Mouse (Mus musculus): ENCODE measurements around the gene Sipa1l3. TPM values are rescaled to one million over a fixed set of nuclear protein-coding genes. Genes with fewer than 3 reads are reported as not detected.

Sipa1l3 gene
- polyA plus RNA-seq, 1 experiment from 2014 or later: 20.5 TPM

DNA sequence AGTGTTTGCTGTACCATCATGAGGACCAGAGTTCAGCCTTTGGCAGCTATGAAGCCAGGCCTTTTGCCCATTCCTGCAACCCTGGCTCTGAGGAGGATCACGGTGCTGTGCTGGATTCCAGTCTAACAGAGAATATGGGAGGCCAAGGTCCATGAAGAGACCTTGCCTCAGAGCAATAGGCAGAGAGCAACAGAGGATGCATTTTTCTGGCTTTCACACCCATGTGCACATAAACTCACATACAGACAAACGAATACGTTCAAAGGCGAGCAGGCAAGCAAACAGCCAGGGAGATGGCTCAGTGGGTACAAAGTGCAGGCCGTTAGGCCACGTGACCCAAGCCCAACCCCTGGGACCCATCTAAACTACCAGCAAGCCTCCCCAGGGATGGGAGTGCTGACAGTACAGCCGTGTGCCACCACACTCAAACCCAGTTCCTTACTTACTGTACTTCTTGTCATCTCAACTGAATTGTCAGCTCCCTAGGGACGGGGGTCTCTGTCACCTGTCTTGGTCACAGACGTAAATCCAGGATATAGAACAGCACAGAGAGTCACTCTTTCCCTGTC is 180.0 kb downstream of the Sipa1l3 start:
- no peak overlapping the region for H3K27ac ChIP-seq
- H3K9me3 ChIP-seq: no peaks in the 10 kb centered on the region
- 89% methylated on average over 9 of the region's 9 CpGs for WGBS
- peaks cover 10% of the 10 kb centered on the region for H3K4me1 ChIP-seq
- no peak overlapping the region for H3K9ac ChIP-seq
- H3K27me3 ChIP-seq: no peaks in the 10 kb centered on the region
- no peak for ATAC-seq (ENCODE audit: insufficient number of reproducible peaks, low FRiP score, low TSS enrichment, low read depth)
- H3K4me3 ChIP-seq: no peak overlapping the region
- peaks cover 23% of the 10 kb centered on the region for H3K36me3 ChIP-seq
- no peak overlapping the region for H3K4me2 ChIP-seq

DNA sequence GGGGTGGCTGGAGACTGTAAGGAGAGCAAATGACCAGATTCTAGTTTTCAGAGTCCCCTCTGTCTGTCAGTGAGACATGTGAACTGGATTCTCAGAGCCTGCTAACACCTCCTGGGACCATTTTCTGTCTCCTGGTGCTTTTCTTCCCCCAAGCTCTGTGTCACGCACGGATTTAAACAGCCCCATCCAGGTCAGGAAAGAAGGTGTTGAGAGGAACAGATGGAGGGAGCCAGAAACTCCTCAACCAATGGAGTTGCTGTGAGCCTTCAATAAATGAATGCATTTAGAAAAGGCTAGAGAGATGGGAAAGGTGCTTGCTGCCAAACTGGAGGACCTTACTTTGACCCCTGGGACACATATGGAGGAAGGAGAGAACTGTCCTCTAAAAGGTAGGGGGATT is 180.7 kb downstream of the Sipa1l3 start:
- Histone ChIP-seq H3K36me3 (peaks cover 21% of the 10 kb centered on the region), H3K27me3 (no peaks in the 10 kb centered on the region), H3K9ac (no peak overlapping the region), H3K4me1 (peaks cover 10% of the 10 kb centered on the region), H3K27ac (no peak overlapping the region), H3K9me3 (no peaks in the 10 kb centered on the region), H3K4me3 (no peak overlapping the region), H3K4me2 (no peak overlapping the region)
- ATAC-seq (ENCODE audit: insufficient number of reproducible peaks, low FRiP score, low TSS enrichment, low read depth): no peak
- WGBS: 83% methylated on average over 2 of the region's 2 CpGs

DNA sequence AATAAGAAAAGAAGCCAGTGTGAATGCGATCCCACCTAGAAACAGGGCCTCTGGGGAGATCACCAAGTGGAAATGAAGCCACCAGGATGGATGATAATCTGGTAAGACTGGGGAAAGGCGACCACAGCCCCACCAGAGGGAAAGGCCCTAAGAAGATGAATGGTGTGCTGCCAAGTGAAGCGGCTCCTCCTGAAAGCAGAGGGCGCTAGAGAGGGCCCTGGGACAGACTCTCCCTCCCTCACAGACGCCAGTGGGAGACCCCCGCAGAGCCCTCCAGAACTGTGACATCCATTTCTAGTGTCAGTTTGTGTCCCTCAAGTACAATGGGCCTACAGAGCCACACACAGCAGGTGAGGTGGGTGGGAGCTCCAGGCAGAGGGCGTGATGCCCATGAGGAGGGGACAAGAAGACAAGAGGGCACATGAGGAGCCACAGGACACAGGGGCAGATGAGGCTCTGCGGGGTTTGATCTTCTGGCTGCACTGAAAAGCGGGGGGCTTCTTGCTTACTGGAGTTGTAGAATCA is 181.6 kb downstream of the Sipa1l3 start:
- Histone ChIP-seq H3K4me1 (peaks cover 3% of the 10 kb centered on the region; the same call in 1 of the 2 replicates), H3K36me3 (peaks cover 30% of the 10 kb centered on the region), H3K9ac (no peak overlapping the region), H3K27me3 (no peaks in the 10 kb centered on the region), H3K4me2 (no peak overlapping the region), H3K27ac (no peak overlapping the region), H3K9me3 (no peaks in the 10 kb centered on the region), H3K4me3 (no peak overlapping the region)
- ATAC-seq (ENCODE audit: insufficient number of reproducible peaks, low FRiP score, low TSS enrichment, low read depth): no peak
- WGBS: 78% methylated on average over 9 of the region's 9 CpGs

DNA sequence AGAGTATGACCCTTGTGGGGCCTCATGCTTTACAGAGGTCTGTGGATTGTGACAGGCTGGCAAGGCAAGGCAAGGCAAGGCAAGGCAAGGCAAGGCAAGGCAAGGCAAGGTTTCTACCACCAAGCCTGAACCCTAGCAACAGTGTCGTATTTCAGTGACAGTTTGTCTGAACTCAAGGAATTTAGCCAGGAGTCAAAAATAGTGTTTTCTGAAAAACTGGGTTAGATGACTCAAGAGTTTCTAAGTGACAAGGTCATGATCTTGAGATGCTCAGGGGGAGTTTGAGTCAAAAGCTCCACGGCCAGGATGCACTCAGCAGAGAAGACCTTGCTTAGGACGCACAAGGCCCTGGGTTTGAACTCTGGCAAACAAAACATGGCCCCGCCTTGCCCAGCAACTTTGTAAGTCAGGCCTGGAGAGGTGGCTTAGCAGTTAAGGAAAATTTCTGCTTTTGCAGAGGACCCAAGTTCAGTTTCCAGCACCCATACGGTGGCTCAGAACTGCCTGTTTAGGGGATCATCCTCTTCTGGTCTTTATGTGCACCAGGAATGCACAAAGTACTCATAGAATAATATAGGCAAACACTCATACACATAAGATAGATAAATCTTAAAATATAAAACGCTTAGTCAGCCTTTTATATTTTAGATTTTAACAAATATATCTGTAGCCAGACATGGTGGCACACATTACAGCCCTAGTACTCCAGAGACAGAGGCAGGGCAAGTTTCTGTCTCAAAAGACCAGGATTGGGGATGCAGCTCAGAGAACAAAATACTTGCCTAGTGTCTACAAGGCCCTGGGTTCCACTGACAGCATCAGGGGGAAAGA is 182.4 kb downstream of the Sipa1l3 start:
- 75% methylated on average over 6 of the region's 6 CpGs for WGBS
- H3K4me2 ChIP-seq: no peak overlapping the region

DNA sequence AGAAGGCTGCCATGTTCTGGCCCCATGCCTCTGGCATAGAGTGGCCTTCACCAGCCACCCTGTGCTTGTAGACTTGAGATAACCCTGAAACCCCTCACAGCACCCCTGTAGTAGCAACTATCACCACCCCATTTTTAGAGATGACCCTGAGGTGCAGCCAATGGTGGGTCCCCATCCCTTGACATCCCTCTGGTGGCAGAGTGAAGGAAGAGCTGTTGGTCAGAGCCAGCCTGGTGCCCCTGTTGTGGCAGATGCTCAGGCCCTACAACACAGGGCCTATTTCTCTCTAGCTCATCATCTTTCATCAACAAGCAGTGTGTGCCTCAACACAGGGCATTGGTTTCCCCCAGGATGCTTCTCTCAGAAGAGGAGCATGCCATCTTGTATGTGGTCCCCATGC is 183.2 kb downstream of the Sipa1l3 start:
- Histone ChIP-seq H3K4me1 (no peaks in the 10 kb centered on the region), H3K27me3 (no peaks in the 10 kb centered on the region), H3K4me2 (no peak overlapping the region), H3K27ac (no peak overlapping the region), H3K4me3 (no peak overlapping the region), H3K36me3 (peaks cover 43% of the 10 kb centered on the region), H3K9me3 (no peaks in the 10 kb centered on the region), H3K9ac (no peak overlapping the region)
- no peak for ATAC-seq (ENCODE audit: insufficient number of reproducible peaks, low FRiP score, low TSS enrichment, low read depth)

More for the DNA sequence above, 182.4 kb downstream of the Sipa1l3 start:
- no peak overlapping the region for H3K27ac ChIP-seq
- H3K4me3 ChIP-seq: no peak overlapping the region
- ATAC-seq (ENCODE audit: insufficient number of reproducible peaks, low FRiP score, low TSS enrichment, low read depth): no peak
- no peaks in the 10 kb centered on the region for H3K27me3 ChIP-seq
- H3K9ac ChIP-seq: no peak overlapping the region
- H3K4me1 ChIP-seq: no peaks in the 10 kb centered on the region
- H3K9me3 ChIP-seq: no peaks in the 10 kb centered on the region
- H3K36me3 ChIP-seq: peaks cover 37% of the 10 kb centered on the region

DNA sequence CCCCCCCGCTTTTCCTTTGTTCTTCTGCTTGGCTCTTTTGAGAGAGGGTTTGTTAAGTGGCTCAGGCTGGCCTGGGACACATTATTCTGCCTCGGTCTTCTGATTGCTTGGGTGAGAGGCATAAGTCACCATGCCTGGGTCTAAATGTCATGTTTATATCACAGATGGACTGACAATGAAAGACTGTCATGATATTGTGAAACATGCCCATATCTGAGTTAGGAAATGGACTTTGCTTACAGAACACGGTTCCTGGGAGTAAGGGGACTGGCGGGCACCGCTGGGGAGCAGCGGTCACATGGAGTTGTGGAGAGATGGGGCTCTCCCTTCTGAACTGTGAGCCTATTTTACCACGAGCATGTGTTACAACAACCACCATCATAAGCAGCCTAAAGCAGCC is 184.3 kb downstream of the Sipa1l3 start:
- Histone ChIP-seq H3K27me3 (no peaks in the 10 kb centered on the region), H3K4me1 (no peaks in the 10 kb centered on the region), H3K4me2 (no peak overlapping the region), H3K4me3 (no peak overlapping the region), H3K9ac (no peak overlapping the region), H3K9me3 (no peaks in the 10 kb centered on the region), H3K36me3 (peaks cover 52% of the 10 kb centered on the region), H3K27ac (no peak overlapping the region)
- no peak for ATAC-seq (ENCODE audit: insufficient number of reproducible peaks, low FRiP score, low TSS enrichment, low read depth)
- 72% methylated on average over 6 of the region's 7 CpGs for WGBS

DNA sequence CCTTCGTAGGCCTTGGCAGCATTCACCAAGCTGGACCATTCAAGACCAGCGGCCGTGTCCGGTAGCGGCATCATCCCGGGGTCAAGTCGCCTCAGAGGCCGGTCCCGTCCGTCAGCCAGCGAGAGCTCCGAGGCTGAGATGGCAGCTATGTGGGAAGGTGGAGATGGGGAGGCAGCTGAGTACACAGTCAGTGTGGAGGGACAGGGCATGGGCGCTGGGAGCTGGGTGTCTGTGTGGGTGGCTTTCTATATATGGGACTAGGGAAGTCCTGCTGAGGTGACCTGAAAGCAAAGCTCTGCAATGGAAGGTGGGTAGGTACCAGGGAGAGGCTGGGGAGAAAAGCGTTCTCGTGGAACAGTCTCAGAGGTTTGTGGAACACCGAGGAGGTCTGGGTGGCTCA is 189.5 kb downstream of the Sipa1l3 start:
- H3K36me3 ChIP-seq: peaks cover 73% of the 10 kb centered on the region
- no peak for ATAC-seq (ENCODE audit: insufficient number of reproducible peaks, low FRiP score, low TSS enrichment, low read depth)
- 91% methylated on average over 16 of the region's 16 CpGs for WGBS

DNA sequence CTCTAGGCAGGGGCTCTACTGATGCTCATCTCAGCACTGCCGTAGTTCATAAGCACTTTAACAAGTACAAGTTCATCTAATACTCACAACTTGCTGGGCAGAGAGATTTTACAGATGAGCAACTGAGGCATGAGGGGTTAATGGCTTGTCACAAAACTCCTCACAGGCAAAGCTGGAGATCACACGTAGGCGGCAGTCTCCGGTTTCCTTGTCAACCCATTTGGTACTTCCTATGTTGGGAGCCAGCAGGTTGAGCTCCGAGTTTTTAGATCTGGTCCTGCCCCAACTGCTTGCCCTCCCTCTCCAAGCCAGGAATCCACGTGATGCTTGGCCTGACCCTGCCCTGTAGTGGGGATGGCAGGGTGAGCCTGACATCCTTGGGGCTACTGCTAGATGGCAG is 191.4 kb downstream of the Sipa1l3 start:
- H3K27me3 ChIP-seq: no peaks in the 10 kb centered on the region
- no peak overlapping the region for H3K4me3 ChIP-seq
- H3K9me3 ChIP-seq: no peaks in the 10 kb centered on the region
- H3K36me3 ChIP-seq: peaks cover 78% of the 10 kb centered on the region
- H3K9ac ChIP-seq: no peak overlapping the region
- no peak for ATAC-seq (ENCODE audit: insufficient number of reproducible peaks, low FRiP score, low TSS enrichment, low read depth)
- H3K4me1 ChIP-seq: no peaks in the 10 kb centered on the region
- no peak overlapping the region for H3K4me2 ChIP-seq
- H3K27ac ChIP-seq: no peak overlapping the region
- 75% methylated on average over 6 of the region's 6 CpGs for WGBS

More for the DNA sequence above, 189.5 kb downstream of the Sipa1l3 start:
- H3K9ac ChIP-seq: no peak overlapping the region
- no peak overlapping the region for H3K4me2 ChIP-seq
- no peak overlapping the region for H3K4me3 ChIP-seq
- H3K27me3 ChIP-seq: no peaks in the 10 kb centered on the region
- H3K9me3 ChIP-seq: no peaks in the 10 kb centered on the region
- H3K4me1 ChIP-seq: no peaks in the 10 kb centered on the region
- no peak overlapping the region for H3K27ac ChIP-seq

DNA sequence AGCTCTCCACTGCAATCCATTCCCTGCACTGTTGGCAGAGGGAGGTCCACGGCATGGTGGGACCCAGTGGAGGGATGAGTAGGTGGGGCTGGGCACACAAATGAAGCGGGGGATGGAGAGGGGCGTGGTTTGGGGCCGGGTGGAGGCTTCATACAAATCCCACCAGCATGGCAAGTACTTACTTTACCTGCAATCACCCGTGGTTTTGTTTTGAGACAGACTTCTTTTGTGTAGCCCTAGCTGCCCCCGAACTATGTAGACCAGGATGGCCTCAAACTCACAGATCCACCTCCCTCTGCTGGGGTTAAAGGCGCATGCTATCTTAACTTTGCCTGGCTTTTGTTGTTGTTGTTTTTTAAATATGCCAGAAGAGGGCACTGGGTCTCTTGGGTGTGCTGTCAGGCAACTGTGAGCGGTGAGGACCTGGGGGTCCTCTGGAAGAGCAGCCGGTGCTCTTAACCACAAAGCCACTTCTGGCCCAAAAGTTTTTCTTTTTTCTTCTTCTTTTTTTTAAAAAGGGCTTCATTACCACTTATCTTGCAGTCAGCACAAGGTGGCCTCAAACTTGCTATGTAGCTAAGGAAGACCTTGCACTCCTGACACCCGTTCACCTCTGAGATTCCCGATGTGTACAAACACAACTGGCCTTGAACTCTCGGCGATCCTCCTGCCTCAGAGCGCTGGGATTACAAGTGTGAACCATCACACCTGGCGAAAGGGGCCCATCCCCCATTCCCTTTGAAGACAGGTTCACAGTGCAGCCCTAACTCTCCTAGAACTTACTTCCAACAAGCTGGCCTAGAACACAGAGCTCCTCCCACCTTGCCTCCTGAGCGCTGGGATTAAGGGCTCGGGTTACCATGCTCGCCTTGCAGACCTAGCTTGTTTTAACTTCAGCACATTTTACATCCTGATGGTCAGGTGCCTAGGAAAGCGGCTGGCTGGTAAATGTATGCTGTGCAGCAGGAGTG is 198.8 kb downstream of the Sipa1l3 start:
- no peak overlapping the region for H3K9ac ChIP-seq

DNA sequence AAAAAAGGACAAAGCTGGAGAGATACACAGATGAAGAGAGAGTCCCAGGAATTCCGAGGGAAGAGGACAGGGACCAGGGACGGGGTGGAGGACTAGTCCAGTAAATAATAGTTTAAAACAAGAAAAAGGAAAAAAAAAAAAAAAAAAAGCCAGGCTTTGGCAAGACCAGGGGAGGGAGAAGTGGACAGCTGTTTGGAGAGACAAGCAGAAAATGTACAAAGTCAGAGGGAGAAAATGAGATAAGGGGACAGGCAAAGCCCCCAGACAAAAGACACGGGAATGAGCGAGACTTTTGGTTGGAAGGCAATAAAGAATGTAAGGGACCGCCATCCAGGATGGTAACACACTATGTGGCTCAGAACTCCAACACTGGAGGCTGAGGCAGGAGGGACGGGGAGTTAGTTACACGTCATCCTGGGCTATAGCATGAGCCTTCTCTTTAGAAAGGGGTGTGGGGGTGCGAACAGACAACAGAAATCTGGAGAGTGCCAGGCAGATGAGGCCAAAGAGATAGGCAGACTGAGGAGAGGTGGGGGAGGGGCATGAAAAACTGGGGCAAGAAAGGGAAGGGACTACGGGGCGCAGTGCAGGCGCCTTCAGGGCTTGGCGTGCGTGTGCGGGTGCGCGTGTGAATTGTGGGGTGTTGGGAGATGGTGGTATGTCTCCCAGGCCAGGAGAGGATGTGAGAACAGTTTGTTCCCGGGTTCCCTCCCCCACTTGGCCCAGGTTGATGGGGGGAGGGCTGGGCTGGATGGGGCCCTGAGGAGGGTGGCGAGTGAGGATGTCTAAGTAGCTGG is 200.1 kb downstream of the Sipa1l3 start:
- Histone ChIP-seq H3K4me1 (peaks cover 79% of the 10 kb centered on the region), H3K4me2 (peak overlapping the region; percentile 48), H3K9me3 (no peaks in the 10 kb centered on the region), H3K4me3 (peak overlapping the region; percentile 33), H3K9ac (no peak overlapping the region), H3K27me3 (no peaks in the 10 kb centered on the region), H3K27ac (peak overlapping the region; percentile 93), H3K36me3 (peaks cover 7% of the 10 kb centered on the region)
- 5% methylated on average over 18 of the region's 18 CpGs for WGBS
- ATAC-seq (ENCODE audit: insufficient number of reproducible peaks, low FRiP score, low TSS enrichment, low read depth): peak; percentile 21

More for the DNA sequence above, 198.8 kb downstream of the Sipa1l3 start:
- H3K27ac ChIP-seq: peak overlapping the region; percentile 93
- H3K9me3 ChIP-seq: no peaks in the 10 kb centered on the region
- peaks cover 65% of the 10 kb centered on the region for H3K4me1 ChIP-seq
- no peak for ATAC-seq (ENCODE audit: insufficient number of reproducible peaks, low FRiP score, low TSS enrichment, low read depth)
- peak overlapping the region; percentile 33 for H3K4me3 ChIP-seq
- H3K27me3 ChIP-seq: no peaks in the 10 kb centered on the region
- H3K4me2 ChIP-seq: peak overlapping the region; percentile 48
- peaks cover 18% of the 10 kb centered on the region for H3K36me3 ChIP-seq
- WGBS: 11% methylated on average over 19 of the region's 19 CpGs

DNA sequence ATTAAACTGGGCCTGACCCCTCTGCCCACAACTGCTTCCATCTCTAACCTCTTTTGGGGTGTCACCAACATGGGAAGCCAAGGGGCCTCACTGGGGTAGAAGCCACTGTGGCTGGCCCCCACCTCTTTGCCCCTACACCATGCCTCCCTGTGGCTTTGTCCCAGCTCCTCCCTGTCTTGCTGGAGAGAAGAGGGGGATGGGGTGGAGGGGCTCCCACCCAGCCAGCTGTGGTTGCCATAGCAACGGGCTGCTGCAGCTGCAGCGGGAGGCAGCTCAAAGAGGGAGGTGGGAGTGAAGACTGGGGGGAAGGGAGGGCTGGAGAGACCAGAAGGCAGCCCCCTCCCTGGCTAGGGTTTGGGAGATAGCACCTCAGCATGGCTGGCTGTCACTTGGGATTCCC is 200.9 kb downstream of the Sipa1l3 start:
- Histone ChIP-seq H3K9me3 (no peaks in the 10 kb centered on the region), H3K36me3 (peaks cover under 1% of the 10 kb centered on the region; the same call in 1 of the 2 replicates), H3K27ac (peak overlapping the region; percentile 93), H3K9ac (peak overlapping the region; percentile 20; the same call in 1 of the 2 replicates), H3K4me1 (peaks cover 85% of the 10 kb centered on the region), H3K27me3 (no peaks in the 10 kb centered on the region), H3K4me2 (peak overlapping the region; percentile 48), H3K4me3 (peak overlapping the region; percentile 19)
- 0% methylated on average over 2 of the region's 2 CpGs for WGBS
- peak; percentile 53 for ATAC-seq (ENCODE audit: insufficient number of reproducible peaks, low FRiP score, low TSS enrichment, low read depth)
